Mouse (Mus musculus): Measurements from ENCODE around the gene Tbc1d2. TPM values are rescaled to one million over a fixed set of nuclear protein-coding genes. Genes with fewer than 3 reads are reported as not detected.
"Not testable (repeated sequence)": the region's sequence is repeated elsewhere in the genome, so short reads cannot be mapped to it uniquely, and the experiment has no call there.

The Tbc1d2 gene
- total RNA-seq, 4 experiments from 2014 or later: 2.4 to 3.9 (median 3.4) TPM

DNA sequence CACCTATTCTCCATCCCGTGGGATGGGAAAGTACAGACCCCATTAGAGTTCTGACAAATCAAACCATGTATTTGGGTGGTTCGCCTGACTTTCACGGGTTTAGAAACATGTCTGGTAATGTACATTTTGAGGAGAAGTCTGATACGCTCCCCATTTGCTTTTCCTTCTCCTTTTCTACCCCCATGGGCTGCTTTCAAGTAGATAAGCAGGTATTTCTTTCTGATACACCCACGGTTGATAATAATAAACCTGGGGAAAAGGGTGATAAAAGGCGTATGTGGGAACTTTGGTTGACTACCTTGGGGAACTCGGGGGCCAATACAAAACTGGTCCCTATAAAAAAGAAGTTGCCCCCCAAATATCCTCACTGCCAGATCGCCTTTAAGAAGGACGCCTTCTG, 68.0 kb downstream of the Tbc1d2 start:
- DNase-seq (ENCODE audit: low spot score in 2 of 2): not testable (repeated sequence)

DNA sequence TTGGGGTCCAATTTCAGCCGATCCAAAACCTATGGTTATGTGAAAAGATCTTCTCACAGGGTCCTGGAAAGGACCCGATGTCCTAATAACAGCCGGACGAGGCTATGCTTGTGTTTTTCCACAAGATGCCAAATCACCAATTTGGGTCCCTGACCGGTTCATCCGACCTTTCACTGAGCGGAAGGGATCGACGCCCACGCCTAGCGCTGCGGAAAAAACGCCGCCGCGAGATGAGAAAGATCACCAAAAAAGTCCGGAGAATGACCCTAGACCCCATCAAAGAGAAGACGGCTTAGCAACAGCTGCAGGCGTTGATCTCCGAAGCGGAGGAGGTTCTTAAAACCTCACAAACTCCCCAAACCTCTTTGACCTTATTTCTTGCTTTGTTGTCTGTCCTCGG, 68.4 kb downstream of the Tbc1d2 start:
- DNase-seq (ENCODE audit: low spot score in 2 of 2): not testable (repeated sequence)

DNA sequence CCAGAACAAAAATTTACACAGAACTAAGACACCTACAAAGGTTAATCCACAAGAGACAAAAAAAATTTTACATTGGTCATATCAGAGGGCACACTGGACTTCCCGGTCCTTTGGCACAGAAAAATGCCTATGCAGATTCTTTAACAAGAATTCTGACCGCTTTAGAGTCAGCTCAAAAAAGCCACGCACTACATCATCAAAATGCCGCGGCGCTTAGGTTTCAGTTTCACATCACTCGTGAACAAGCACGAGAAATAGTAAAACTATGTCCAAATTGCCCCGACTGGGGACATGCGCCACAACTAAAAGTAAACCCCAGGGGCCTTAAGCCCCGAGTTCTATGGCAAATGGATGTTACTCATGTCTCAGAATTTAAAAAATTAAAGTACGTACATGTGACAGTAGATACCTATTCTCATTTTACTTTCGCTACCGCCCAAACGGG, 69.2 kb downstream of the Tbc1d2 start:
- not testable (repeated sequence) for DNase-seq (ENCODE audit: low spot score in 2 of 2)

DNA sequence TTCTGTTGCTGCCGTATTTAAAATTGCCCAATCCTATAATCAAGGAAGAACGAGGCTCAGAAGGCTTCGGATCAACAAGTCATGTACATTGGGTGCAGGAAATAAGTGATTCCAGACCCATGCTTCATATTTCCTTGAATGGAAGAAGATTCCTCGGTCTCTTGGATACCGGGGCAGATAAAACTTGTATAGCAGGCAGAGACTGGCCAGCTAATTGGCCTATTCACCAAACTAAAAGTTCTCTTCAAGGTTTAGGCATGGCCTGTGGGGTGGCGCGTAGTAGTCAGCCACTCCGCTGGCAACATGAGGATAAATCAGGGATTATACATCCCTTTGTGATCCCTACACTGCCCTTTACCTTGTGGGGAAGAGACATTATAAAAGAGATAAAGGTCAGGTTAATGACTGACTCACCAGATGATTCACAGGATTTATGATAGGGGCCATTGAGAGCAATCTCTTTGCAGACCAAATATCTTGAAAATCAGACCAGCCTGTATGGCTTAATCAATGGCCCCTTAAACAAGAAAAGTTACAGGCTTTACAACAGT, 71.1 kb downstream of the Tbc1d2 start:
- not testable (repeated sequence) for DNase-seq (ENCODE audit: low spot score in 2 of 2)

DNA sequence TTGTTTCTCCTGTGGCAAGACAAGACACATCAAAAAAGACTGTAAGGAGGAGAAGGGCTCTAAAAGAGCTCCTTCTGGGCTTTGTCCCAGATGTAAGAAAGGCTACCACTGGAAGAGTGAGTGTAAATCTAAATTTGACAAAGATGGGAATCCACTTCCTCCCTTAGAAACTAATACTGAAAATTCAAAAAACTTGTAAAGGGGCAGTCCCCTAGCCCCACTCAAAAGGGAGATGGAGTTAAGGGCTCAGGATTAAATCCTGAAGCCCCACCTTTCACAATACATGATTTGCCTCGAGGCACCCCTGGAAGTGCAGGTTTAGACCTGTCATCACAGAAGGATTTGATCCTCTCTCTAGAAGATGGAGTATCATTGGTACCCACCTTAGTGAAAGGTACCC, 71.8 kb downstream of the Tbc1d2 start:
- DNase-seq (ENCODE audit: low spot score in 2 of 2): no peak

DNA sequence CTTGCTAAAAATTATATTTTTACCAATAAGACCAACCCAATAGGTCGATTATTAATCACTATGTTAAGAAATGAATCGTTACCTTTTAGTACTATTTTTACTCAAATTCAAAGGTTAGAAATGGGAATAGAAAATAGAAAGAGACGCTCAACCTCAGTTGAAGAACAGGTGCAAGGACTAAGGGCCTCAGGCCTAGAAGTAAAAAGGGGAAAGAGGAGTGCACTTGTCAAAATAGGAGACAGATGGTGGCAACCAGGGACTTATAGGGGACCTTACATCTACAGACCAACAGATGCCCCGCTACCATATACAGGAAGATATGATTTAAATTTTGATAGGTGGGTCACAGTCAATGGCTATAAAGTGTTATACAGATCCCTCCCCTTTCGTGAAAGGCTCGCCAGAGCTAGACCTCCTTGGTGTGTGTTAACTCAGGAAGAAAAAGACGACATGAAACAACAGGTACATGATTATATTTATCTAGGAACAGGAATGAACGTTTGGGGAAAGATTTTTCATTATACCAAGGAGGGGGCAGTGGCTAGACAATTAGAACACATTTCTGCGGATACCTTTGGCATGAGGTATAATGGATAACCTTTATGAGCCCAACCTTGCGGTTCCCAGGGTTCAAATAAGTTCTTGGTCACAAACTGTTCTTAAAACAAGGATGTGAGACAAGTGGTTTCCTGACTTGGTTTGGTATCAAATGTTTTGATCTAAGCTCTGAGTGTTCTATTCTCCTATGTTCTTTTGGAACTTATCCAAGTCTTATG, 74.3 kb downstream of the Tbc1d2 start:
- DNase-seq (ENCODE audit: low spot score in 2 of 2): not testable (repeated sequence)

DNA sequence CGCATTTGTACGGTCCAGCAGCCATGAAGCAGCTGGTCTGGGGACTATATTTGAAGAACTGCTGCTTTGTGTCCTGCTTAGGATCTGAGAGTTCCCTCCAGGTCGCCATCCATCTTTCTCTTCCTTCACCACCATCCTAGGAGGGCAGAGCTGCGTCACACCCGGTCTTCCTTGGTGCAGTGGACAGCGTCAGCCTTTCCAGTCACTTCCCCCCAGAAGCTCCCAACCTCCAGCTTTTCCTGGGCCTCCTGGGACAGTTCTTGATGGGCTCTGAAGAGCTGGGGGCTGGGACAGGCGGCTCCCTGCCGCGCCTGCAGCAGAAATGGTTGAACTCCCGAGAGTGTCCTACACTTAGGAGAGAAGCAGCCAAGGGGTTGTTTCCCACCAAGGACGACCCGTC, 75.2 kb downstream of the Tbc1d2 start:
- DNase-seq (ENCODE audit: low spot score in 2 of 2): no peak

DNA sequence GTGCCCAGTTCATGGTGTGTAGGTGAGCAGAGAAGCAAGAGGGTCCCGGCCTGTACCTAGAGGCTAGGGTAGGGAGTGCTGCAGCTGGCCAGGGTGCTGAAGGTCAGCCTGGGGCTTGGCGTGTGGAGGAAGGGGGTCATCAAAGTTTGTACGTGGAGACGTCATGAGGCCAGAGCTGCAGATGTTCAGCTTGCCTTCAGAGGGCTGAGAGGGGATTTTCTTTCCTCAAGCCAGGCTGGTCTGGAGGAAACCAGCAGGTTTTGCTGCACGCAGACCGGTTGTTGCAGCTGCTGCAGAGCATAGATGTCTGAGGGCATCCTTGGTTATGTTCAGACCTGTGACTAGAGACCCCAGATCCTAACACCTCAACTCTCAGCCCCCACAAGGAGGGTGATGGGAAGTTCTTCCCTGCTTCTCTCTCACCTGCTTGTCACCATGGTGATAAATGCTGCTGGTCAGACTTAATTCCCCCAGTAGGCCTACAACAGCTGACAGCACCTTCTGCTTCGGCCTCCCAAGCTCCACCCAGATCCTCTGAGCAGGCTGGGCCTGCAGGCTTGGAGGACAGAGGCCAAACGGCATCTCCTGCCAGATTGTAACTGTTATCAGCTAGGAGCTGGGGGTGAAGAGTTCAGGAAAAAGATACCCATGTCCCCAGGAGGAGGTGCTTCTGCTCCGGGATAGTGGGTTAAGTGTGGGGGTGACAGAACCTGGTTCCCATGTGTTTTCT, 75.8 kb downstream of the Tbc1d2 start:
- DNase-seq (ENCODE audit: low spot score in 2 of 2): no peak

DNA sequence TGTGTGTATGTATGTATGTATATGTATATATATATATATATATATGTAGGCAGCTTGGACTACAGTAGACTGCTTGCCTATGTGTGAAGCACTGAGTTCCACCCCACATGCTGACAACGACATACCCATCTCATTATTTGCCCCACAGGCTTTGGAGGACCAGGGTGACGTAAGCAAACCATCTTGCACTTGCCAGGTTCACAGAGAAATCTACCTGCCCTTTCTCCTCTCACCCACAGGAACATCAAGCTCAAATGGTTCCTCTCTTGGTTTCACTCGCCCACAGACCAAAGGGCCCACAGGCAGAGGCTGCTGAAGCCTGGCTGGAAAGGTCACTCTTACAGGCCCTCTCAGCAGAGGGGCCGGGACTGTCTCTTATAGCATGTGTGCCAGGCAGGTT, 77.4 kb downstream of the Tbc1d2 start:
- no peak for DNase-seq (ENCODE audit: low spot score in 2 of 2)

DNA sequence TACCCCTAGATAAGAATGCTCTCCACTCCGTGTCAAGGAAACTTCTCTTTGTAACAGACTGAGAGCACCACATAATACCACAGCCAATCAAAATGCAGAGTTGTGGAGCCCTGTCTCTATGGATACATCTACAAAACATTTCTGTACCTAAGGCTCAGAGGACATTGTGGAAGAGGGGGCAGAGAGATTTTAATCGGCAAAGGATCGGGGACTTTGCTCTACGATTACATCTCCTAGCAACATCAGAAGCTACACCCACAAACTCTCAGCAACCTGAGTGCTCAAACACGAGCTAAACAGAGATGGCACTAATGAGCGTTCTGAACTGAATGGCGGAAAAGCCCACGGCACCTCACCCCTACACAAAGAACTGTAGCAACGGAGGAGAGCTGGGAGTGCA, 78.3 kb downstream of the Tbc1d2 start:
- no peak for DNase-seq (ENCODE audit: low spot score in 2 of 2)

DNA sequence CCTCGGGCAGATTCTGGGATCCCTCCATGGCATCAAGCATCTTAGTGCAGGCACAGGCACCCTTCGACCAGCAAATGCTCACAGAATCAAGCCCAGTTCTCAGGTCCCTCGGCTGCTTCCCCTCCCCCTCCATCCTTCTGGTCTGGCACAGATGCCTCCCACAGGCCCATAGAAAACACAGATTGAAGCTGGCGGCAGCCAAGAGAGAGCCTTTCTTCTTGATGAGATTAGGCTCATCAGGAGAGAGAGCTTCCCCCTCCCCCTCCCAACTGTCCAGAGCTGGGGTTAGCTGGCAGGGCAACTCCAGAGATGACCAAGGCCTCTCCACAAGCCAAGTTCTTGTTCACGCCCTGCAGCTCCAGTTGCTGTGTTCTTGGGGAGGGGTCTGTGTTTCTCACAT, 80.3 kb downstream of the Tbc1d2 start:
- no peak for DNase-seq (ENCODE audit: low spot score in 2 of 2)

DNA sequence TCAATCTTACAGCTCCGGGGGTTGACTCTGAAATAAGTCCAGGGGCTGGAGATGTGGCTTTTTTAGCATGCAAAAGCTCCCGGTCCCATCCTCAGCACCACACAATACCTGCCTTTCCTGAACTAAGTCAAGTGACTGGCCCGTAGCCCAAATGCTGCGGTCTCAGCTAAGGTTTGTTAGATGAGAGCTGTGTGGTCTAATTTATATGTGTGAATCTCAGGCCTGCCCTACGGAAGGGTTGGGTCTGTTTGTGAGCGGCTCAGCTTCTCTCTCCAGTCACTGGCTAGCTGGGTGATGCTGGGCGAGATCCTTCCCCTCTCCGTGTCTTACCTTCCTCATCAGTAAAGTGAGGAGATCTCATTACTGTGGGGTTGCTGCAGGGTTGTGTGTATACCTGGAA, 81.8 kb downstream of the Tbc1d2 start:
- DNase-seq (ENCODE audit: low spot score in 2 of 2): no peak

DNA sequence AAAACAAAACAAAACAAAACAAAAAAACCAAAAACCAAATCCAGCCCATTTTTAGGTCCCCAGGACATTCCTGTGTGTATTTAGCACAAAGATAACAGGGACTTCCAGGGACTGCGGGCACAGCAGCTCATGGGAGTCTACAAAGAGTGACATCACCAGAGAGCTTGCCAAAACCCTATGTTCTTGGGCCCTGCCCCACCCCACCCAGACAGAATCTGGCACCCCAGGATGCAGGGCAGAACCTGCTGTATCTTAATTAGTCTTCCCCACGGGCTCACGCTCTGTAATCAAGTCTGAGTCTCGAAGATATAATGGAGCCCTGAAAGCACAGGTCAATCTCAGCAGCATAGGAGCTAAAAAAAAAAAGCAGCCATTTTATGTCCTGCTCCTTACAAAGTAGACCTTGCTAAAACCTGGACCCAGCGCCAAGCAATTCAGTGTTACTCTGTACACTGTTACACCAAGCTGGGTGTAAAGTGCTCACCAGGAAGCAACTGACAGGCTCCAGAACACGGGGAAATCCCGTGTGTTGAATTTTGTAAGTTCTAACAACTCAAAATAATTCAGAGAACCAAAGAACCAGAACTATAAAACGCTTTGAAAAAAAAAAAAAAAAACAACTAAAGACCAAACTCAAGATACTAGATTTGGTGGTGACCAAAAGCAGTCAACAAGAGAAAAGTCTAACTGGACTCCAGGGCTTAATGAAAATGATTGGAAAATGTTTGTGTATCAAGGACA, 82.9 kb downstream of the Tbc1d2 start:
- no peak for DNase-seq (ENCODE audit: low spot score in 2 of 2)

DNA sequence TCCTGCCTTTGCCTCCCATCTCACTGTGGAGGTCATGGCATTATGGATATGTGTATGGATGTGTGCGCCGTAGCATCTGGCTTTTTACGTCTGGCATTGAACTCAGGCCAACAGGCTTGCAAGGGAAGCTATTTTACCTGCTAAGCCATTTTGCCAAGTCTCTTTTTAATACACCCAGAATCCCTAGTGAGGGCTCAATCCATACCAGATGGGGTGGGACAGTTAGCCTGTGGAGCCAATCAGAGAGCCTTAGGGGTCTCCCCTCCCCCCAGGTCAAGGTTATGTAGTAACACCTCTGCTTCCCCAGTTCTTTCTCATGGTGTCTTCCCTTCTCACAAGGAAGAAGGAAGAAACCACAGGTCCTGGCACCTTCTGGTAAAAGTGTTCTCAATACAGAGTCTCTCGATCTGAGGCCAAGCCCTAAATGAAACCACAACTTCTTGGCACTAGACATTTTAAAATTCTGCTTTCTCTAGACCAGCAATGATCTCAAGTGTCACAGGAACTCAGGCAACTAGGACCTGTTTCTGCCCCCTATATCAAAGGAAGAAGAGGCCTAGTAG, 84.5 kb downstream of the Tbc1d2 start:
- no peak for DNase-seq (ENCODE audit: low spot score in 2 of 2)

DNA sequence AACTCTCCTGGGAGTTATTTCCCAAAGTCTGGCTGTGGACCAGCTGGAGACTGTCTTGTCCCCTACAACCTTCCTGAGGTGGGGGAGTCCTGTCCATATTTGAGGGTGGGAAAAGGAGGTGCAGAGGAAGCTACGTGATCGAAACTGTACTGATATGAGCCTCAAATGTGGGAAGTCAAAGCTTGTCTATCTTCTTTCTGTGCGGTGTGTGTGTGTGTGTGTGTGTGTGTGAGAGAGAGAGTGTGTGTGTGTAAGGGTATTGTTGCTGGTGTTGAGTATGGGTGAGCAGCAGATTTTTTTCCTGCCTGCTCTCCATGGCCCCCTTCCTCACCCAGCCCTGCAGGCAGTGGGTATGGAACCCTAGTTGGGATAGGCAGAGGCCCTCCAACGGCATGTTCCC, 85.8 kb downstream of the Tbc1d2 start:
- DNase-seq (ENCODE audit: low spot score in 2 of 2): no peak

DNA sequence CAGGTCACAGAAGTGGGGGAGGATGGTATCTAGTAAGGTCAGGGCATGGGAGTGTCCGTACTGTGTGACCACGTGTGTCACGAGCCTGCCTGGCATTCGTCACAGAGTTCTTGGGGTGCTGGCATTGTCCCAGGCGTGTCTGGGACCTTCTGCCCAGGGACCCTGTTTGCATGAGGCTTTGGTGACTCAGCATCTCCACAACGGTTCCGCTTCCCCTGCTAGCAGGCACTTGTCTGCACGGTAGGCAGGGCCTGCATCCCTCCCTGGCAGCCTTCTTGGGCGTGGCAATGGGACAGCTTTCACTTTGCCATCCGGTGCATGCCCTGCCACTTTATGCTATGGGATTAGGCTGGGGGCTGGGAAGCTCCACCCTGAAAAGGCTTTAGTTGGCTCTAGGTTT, 86.2 kb downstream of the Tbc1d2 start:
- DNase-seq (ENCODE audit: low spot score in 2 of 2): no peak

DNA sequence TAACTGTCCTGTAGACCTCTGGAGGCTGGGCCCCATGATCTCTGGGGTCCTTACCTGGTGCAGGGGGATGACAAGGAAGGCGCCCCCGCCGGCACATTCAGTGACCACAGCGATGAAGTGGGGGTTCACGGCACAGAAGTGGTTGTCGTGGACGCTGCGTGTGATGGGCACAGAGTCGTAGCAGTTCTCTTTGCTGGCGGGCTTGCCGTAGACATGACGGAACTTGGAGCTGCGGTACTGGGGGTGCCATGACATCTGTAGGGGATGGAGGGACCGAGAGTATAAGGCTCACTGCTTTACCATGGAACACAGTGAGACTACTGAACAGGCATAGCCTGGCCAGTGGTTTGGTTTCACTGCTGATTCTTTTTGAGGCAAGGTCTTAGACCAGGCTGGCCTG, 87.2 kb downstream of the Tbc1d2 start:
- DNase-seq (ENCODE audit: low spot score in 2 of 2): no peak

DNA sequence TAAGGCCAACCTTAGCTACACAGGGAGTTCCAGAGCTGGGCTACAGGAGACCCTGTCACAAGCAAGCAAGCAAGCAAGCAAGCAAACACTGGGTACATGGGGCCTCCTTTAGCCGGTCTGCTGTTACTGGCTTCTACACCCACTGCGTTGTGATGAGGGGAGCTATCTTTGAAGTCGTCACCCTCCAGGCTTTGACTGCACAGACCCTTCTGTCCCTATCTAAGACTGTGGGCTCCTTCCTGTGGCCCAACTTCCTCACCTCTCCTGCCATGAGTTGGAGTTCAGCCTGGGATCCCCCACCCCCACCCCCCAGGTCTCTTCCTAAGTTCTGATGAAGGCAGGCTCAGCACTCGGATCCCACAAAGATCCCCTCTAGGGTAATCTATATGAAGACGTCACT, 88.0 kb downstream of the Tbc1d2 start:
- no peak for DNase-seq (ENCODE audit: low spot score in 2 of 2)

DNA sequence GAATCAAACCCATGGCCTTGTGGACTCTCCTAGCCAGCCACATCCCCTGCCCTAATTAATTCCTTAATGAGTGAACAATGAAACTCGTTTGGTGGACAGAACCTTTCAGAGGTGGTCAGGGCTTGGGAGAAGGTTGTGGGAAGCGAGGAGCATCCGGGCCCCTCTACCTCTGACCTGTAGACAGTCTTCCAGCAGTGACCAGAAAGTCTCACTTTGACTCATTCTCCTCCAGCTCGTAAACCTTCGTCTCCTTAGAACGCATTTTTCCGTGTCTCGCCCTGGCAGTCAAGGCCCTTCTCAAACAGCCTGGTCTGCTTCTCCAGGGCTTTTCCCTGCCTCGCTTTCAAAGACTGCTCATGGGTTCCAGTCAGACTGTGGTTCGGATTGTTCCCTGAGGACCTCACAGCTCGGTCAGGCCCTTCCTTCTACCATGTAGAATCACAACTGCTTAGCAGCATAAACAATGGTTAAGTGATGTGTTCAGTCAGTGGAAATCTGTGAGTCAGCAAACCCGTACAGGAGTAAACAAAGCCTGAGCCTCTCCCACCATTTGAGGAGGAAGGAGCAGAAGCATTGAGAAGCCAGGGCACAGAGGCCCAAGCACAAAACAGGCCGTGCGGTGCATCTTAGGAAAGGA, 89.8 kb downstream of the Tbc1d2 start:
- no peak for DNase-seq (ENCODE audit: low spot score in 2 of 2)

DNA sequence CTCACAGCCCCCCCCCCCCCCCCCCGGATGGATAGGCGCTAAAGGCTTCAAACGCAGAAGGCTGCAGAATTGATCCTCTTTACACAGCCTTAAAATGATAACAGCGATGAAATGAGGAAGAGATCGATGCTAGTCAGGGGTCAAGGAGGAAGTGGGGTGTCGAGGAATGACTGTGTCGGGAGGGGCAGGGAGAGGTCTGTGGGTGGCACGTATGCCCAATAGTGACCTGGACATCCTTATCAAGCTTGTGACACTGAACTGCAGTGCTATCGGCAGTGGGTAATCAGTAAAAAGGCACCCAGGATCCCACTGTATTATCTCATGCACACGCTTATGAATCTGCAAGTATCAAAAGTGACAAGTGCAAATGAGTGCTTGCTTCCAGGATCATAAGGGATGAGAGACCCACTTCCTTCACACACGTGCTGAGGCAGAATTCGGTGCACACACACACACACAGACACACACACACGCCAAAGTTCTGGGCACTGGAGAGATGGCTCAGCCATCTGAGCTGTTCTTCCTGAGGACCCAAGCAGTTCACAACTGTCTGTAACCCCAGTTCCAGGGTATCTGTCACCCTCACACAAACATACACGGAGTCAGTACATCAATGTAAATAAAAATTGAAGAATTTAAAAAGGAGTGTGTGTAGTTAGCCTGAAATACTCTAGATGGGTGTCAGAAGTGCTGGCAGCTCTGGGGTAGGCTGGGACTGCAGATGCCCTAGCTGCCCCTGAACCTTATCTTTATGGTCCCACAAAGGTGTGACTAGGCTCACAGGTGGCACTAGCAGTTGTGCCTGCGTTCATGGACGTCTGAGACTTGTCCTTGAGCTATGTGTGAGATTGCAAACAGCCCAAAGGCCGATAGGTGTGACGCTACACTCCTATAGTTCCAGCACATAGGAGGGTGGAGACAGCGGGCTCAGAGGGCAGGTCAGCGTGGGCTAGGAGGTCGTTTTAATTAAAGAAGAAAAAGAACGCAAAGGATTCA, 91.0 kb downstream of the Tbc1d2 start:
- no peak for DNase-seq (ENCODE audit: low spot score in 2 of 2)

Measured in left cerebral cortex, adult 8-10 months (tissue).